In the genomic region with DNA sequence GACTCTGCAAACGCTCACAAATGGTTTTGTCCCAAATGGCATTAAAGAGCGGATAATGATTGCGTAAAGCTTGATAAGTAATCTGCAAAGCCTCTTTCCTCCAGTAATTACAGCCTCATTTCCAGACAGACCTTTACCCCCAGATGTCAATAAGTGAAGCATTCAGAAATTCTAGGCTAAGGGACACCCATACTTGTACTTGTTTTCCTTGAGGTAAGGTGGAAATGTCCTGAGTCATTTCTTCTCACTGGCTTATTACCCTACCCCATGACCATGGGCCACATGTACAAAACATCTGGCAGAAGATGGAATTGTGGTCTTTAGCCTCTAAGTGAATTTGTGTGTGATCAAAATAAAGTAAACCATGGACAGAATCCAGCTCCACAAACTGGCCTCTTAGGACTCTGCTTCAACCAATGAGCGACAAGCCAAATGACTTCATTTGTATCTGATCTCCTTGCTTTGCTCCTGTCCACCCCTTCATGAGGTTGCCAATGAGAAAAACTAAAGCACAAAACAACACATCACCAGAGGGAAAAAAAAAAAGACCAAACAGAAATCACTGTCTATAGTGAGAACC, we compare ENCODE assay signal across 20 mouse cellular contexts. TPM values are rescaled to one million over a fixed set of nuclear protein-coding genes. Genes with fewer than 3 reads are reported as not detected.
A peak's percentile ranks its signal among the peaks of the same experiment; 100 is the strongest.
DNase-seq lines count a peak whose midpoint lies in the region; ATAC-seq and TF ChIP-seq lines count a peak whose summit lies in the region.
"Had no signal": no experiment of that assay in that cellular context is flagged by ENCODE, and none has a peak within 500 bp of the region (broad histone marks: within the 10 kb centered on the region; RNA-seq: fewer than 3 reads in every experiment).

No protein-coding gene starts in this region.

- no peak overlapping the region for H3K4me3 ChIP-seq in intestine, postnatal 0 days (ENCODE audit: low read depth, low read length)
- H3K4me3 ChIP-seq: embryonic facial prominence, embryonic 13.5 days; forebrain, embryonic 12.5 days; heart, embryonic 12.5 days; hindbrain, embryonic 10.5 days had no signal

- DNase-seq in kidney, adult 9 months: peak; percentile 8
- DNase-seq in kidney, postnatal 25 days: no peak
- DNase-seq in retina, postnatal 1 day: peak; percentile 4
- no peak for DNase-seq in retina, embryonic 14.5 days (ENCODE audit: low spot score)
- DNase-seq in layer of hippocampus, postnatal 14 days (ENCODE audit: low spot score in 2 of 2): no peak
- DNase-seq in cerebellum, postnatal 36 days: no peak
- DNase-seq: adrenal gland, adult 8-10 months; adrenal gland, postnatal 36 days; cerebellum, adult 2 months; cerebellum, postnatal 10 days; gastrocnemius, postnatal 14 days had no signal

- 50% methylated on average over 4 of the region's 4 CpGs for WGBS in intestine, postnatal 0 days

- no peak overlapping the region for H3K9ac ChIP-seq in intestine, postnatal 0 days (ENCODE audit: low read depth, low read length)
- H3K9ac ChIP-seq: embryonic facial prominence, embryonic 13.5 days; forebrain, embryonic 12.5 days; heart, embryonic 12.5 days; hindbrain, embryonic 14.5 days had no signal

- H3K27ac ChIP-seq in intestine, postnatal 0 days (ENCODE audit: low read depth, low read length): 0 out of 2 replicates have a peak overlapping the region, but pooled peaks have one; percentile 41
- H3K27ac ChIP-seq: embryonic facial prominence, embryonic 13.5 days; forebrain, embryonic 12.5 days; hindbrain, embryonic 10.5 days; hindbrain, embryonic 14.5 days had no signal

- H3K4me1 ChIP-seq in intestine, postnatal 0 days (replicated peaks; ENCODE audit: control insufficient read depth, insufficient read depth, low read length): no peaks in the 10 kb centered on the region
- H3K4me1 ChIP-seq: embryonic facial prominence, embryonic 13.5 days; forebrain, embryonic 12.5 days; heart, embryonic 12.5 days; hindbrain, embryonic 10.5 days had no signal

- no peak overlapping the region for H3K4me2 ChIP-seq in intestine, postnatal 0 days (replicated peaks; ENCODE audit: low read depth)
- H3K4me2 ChIP-seq: embryonic facial prominence, embryonic 13.5 days; forebrain, embryonic 12.5 days; heart, embryonic 12.5 days; hindbrain, embryonic 14.5 days had no signal

- peak; percentile 88 for ATAC-seq in intestine, postnatal 0 days
- ATAC-seq: forebrain, embryonic 16.5 days had no signal

- no peaks in the 10 kb centered on the region for H3K36me3 ChIP-seq in intestine, postnatal 0 days (ENCODE audit: control insufficient read depth, insufficient read depth)
- H3K36me3 ChIP-seq: embryonic facial prominence, embryonic 13.5 days; forebrain, embryonic 12.5 days; heart, embryonic 12.5 days; hindbrain, embryonic 10.5 days had no signal

- no peaks in the 10 kb centered on the region for H3K9me3 ChIP-seq in intestine, postnatal 0 days (ENCODE audit: control insufficient read depth)
- H3K9me3 ChIP-seq: embryonic facial prominence, embryonic 13.5 days; forebrain, embryonic 12.5 days; heart, embryonic 12.5 days; hindbrain, embryonic 10.5 days had no signal

- no peaks in the 10 kb centered on the region for H3K27me3 ChIP-seq in intestine, postnatal 0 days (replicated peaks; ENCODE audit: control insufficient read depth, insufficient read depth, low read length)
- H3K27me3 ChIP-seq: CH12.LX; forebrain, embryonic 12.5 days; heart, embryonic 12.5 days had no signal

- no peak for TF ChIP-seq CTCF in intestine, postnatal 0 days (IDR thresholded peaks at IDR 0.05; ENCODE audit: low read depth)

RNA-seq across cellular contexts. Expression of gene Vegfd, which starts 27.7 kb away (rescaled TPM):
- polyA plus RNA-seq in intestine, postnatal 0 days (2015; fragmentation: Nextera tagmentation; extraction: Ambion mirVana): 1.2 and 1.6 TPM in 2 replicates
- 1 to 10 TPM; 2.7 to 2.9 TPM for total RNA-seq in layer of hippocampus, postnatal 14 days (2021)
- total RNA-seq: CH12.LX; granulocyte monocyte progenitor cell, adult 5-6 weeks had no signal

Comparison
In these comparisons a context has a peak if more than half of its experiments do, and no peak if none do; other contexts are left out.
1. DNase-seq: peak in kidney, adult 9 months (single experiment) and retina, postnatal 1 day (single experiment); none in kidney, postnatal 25 days (0 of 2), retina, embryonic 14.5 days (single experiment), layer of hippocampus, postnatal 14 days (0 of 2) and cerebellum, postnatal 36 days (0 of 2).